Mouse (Mus musculus) megakaryocyte, embryonic 14.5 days (primary cell): ENCODE measurements around the gene Reep1.

Experiments used
- FLI1 ChIP-seq: IDR thresholded peaks from 2 replicates; pipeline ENCODE4 v1.6.1; 2012; ENCODE audit warnings: low read length, inconsistent platforms, mixed read lengths
- GATA1 ChIP-seq: IDR thresholded peaks from 3 replicates; pipeline ENCODE4 v1.6.1; 2012; ENCODE audit warnings: mixed read lengths, low read length, inconsistent platforms, borderline replicate concordance

DNA sequence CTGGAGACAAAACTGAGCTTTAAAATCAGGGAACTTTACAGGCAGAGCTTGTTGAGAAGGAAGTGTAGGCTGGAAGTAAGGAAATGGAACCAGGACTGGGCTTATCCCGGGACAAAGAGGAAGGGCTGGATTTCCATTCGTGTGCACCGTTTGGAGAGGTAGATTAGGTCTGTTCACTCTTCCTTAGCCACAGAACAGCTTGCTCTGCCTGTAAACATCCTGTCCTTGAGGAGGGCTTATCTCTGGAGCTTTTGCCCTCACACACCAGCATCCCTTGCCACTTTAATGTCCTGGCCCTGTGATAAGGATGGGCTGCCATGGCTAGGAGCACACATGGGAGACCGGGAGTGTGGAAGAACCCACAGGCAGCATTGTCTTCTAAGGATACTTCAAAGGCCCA is 60.4 kb downstream of the Reep1 start:
- TF ChIP-seq FLI1 = no peak
- no peak for TF ChIP-seq GATA1
